Mouse (Mus musculus): ENCODE measurements around the gene Ext2. TPM values are rescaled to one million over a fixed set of nuclear protein-coding genes. Genes with fewer than 3 reads are reported as not detected.

The Ext2 gene
- 10 to 100 TPM; 58.0 to 59.9 TPM for total RNA-seq (2021)

DNA sequence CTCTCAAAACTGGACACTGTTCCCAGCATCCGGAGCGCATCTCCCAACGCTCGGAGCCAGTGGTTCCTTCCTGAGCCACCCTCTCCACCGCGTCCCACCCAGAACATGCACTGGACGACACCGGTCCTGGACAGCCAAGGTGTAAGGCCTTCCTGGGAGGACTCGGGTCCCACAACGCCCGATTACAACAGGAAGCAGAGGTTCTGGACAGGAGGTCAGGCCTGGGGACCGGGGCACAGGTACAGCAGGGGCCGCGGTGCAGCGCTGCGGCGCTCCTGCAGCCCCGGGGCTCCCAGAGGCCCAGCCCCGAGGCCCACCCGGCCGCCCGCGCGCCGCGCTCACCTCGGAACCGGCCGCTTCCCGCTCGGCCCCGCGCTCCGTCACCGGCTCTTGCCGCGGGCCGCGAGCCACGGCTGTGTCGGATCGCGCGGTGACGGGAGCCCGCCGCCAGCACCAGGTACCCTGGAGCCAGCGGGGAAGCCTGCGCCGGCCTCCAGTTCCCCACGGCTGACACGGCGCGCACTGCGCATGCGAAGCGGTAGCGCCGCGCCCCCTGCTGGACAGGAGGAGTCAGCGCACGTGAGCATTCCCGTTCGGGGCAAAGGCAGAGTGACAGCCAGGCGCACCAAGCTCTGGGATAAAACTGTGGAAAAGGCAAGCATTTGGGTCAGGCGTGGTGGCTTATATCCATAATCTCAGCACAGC, at the start of gene Ext2:
Gene Ext2, minus strand, starts transcription at position 524 of the 705 bp plus-strand sequence.
- intact Hi-C loops (cut with DNase I): no loop called here
- DNase-seq: peak; percentile 94 to 96

DNA sequence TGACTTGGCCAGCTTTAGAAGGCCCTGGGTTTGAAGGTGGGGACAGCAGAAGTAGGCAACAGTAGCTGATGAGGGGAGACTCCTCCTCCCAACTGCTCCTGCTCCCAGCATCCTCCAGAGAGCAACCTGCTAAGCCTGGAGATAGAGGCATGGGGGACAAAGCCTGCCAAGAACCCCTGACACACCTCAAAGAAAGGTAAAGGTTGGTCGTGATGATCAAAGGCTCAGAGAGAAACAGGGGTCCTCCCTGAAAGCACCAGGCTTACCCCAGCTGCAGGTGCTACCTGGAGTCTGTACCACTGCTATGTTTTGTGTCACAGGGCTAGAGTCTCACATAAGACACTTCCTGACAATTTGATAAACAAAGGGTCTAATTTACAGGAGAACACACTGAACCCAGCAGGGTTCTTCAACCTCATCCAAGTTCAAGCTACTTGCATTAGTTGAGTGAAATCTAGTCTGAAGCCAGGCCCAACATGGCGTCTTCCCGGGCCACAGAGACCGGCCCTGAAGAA, 49.1 kb upstream of the Ext2 start:
- intact Hi-C loops (cut with DNase I): loop anchor here (1.0 kb wide), 1 partner anchor 131 kb away; no protein-coding TSS in a partner anchor
- DNase-seq: no peak

DNA sequence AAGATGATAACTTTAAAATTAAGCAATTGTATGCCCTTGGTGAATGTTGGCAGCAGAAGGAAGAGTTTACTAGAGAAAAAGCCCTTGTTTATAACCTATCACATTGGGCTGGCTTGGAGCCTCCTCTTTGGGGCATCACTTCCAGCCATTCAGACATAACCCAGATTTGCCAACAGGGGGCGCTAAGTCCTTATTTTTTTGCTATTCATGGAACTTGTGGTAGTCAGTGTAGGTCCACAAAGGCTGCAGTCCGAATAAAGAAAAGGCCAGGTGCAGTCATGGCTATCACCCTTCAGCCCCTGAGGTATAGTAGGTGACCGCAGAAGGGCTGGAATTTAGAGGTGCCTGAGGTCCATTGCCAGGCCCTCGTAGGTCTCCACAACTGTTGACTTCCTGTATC, 48.5 kb upstream of the Ext2 start:
- intact Hi-C loops (cut with DNase I): loop anchor here (1.0 kb wide), 1 partner anchor 131 kb away; no protein-coding TSS in a partner anchor
- DNase-seq: peak; percentile 79 to 88

DNA sequence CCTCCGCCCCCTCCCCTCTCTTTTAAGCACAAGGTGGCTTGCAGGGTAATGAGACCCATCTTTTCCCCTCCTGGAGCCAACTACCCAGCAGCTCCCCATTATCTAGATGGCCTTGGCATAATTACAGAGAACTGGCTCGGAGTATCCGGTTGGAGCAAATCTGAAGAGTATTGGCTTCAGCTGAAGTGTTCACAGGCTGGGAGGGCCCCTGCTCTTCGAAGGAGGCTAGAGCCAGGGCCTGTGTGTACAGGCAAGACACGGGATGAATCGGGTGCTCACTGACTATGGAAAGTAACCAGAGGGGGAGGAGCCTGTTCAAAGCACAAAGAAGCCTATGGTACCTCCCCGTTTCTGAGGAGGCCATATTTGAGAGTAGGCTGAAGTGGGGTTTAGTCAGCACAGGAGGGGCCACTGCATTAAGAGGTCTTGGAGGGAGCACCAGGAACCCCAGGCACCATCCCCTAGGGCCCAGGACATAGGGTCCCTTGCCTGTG, 46.8 kb upstream of the Ext2 start, which contains the start of gene Accsl:
Gene Accsl, minus strand, starts transcription at position 51 of the 494 bp plus-strand sequence.
- intact Hi-C loops (cut with DNase I): no loop called here
- no peak for DNase-seq

DNA sequence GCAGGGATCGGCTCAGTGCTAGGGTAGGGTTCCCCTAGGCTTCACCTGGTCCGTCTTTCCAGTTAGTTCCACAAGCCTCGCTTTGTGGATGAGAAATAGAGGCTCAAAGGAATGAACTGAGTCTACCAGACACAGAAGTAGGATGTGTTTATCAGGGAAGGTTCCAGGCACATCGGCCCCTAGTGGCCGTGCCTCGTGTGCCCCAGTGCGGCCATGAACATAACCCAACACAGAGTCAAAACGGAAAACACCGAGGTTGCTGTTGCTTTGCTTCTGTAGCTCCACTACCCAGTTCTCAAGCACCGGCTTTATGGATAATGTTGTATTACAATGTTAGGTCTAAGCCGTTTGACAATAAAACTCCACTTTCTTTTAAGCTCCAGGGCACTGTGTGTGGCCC, 46.2 kb upstream of the Ext2 start:
- no peak for DNase-seq

DNA sequence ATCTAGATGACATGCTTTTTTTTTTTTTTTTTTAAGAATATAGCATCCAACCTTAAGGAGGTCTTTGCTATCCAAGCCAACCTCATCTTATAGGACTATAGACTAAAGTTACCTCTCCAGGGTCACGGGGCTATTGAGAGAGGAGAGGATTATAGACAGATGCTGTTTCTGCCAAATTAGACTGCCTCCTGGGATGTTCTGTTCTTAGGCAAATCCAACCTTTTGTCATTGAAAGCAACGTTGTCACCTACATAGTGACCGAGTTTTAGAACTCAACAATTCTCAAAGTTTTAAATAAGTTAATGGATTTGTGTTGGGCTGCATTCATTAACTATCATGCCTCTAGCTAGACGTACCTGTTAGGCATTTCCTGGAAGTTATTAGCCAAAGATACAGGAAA, 40.9 kb upstream of the Ext2 start:
- intact Hi-C loops (cut with DNase I): no loop called here
- no peak for DNase-seq

More for the DNA sequence above, 46.2 kb upstream of the Ext2 start:
- intact Hi-C loops (cut with DNase I): no loop called here

DNA sequence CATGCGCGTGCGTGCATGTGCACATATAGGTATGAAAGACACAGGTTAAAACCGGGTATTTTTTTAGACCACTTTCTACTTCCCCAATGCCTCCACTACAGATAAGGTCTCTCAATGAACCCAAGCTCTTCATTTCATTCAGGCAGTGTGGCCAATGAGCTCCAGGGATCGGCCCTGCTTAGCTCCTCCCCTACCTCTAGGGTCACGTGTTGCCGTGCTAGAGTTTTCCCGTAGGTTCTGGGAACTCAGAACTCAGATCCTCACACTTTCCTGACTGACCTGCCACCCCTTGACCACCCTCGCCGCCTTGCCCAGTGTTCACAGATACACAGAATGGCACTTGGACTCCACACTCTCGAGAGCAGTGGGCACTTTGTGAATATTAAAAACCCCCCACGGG, 36.5 kb upstream of the Ext2 start:
- intact Hi-C loops (cut with DNase I): no loop called here

DNA sequence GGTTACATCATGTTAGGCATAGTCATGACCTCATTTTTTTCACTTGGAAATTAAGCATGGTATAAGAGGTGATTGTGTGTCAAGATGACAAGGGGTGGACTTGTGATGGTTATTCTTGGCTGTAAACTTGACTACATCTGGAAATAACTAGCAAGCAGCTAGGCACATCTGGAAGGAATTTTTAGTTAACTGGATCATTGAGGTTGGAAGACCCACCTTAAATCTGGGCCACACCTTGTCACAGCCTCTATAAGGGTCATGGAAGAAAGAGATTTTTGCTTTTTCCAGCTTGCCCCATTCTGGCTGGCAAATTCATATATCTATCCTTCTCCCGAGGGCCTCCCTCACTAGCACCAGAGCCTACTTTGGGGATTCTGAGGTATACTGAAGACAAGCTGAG, 28.9 kb upstream of the Ext2 start:
- DNase-seq: no peak
- intact Hi-C loops (cut with DNase I): no loop called here

More for the DNA sequence above, 36.5 kb upstream of the Ext2 start:
- no peak for DNase-seq

DNA sequence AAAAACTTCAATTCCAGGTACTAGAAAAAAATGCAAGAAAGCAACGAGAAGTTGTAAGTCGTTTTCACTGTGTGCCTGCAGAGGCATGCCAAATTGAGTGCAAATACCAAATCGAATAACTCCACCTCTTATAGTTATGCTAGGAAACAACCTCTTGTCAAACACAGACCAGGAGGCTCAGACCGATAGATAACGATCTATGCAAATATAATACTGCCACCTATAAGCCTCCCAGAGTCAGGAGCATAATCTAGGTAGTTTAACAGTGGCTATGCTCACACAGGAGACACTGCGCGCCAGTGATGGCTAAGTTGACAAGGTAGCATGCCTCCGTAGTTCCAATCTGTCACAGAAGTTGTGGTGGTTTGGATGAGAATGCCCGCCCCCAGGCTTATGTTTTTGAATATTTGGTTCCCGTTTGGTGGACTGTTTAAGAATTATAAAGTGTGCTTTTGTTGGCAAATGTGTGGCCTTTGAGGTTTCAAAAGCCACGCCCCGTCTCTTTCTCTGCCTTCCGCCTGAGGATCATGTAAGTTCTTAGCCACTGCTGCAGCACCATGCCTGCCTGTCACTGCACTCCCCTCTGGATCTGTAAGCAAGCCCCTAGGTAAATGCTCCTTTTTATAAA, 28.1 kb upstream of the Ext2 start:
- DNase-seq: no peak
- intact Hi-C loops (cut with DNase I): no loop called here

DNA sequence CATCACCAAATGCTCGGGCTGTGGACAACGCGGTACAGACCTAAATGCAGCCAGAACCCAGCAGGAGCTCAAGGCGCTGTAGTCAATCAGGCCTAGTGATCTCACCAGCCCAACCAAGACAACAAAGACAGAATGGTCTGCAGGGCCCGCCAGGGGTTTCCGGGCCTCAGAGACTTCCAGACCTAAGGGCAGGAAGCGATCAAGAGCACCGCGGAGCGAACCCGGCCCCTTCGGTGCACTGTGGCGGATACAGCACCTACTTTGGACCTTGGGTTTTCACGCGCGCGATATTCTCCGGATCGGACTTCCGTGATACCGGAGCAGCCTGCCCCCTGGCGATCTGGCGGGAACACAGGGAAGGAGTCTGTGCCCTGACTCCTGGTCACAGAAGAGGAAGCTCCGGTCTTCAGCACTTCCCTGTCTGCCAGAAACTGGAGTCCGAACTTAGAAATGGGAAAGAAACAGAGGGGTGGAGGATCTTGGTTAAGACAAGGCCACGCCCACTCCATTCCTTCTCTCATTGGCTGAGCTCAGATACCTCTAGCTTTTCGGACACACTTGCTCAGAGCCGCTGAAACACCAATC, 27.2 kb upstream of the Ext2 start, which contains the start of gene Accs:
Gene Accs, minus strand, starts transcription at position 439 of the 585 bp plus-strand sequence.
- DNase-seq: peak; percentile 80 to 85
- intact Hi-C loops (cut with DNase I): no loop called here

DNA sequence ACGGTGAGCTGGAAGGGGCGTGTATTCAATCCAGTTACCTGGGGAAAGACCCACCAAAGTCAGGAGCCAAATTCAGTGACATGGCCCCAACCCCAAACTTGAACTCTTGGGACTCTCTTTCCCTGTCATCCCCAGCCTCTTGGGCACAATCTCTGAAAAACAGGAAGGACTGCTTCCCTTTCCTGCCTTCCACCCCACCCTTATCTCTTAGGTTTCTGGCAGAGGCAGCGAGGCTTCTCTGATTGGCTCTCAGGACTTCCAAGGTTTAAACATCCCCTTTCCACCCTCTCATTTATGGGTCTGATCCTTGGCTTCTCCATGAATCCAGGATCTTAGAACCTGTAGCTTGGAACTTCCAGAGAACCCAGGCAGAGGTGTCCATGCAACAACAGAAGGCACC, 19.0 kb upstream of the Ext2 start:
- DNase-seq: no peak
- intact Hi-C loops (cut with DNase I): no loop called here

DNA sequence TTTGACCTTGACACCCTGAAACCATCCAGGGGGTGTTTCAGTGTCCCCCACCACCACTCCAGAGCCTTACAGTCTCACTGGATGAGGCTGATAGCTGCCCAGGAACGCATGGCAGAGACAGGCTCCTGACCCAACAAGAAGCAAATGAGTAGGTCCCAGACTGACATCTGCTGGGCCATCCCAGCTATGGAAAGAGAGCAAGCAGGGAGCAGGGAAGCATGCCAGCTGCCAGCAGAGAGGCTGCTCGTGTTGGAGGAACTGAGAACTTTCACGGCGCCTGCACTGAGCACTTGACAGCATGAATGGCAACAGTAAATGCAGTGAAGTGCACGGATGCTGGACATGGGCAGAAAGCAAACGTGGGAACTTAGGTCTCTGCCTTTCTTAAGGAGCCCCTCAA, 17.7 kb upstream of the Ext2 start:
- intact Hi-C loops (cut with DNase I): no loop called here

DNA sequence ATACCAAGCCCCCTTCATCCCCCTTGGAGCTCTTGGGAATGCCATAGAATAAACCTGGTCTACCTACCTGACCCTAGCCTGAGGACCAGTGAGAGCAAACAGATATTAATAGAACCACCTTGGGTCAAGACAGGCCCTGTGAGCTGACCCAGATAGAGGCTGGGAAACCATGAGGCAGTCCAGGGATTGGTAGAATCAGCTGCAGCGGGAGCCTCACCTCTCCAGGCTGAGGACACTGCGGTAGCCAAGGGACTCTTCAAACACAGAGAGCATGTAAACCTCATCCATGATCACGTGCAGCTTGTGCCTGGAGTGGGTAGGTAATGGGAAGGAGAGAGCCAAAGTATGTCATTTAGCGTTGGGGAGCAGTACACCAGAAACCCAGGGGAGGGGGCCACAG, 16.6 kb upstream of the Ext2 start:
- intact Hi-C loops (cut with DNase I): no loop called here
- no peak for DNase-seq

More for the DNA sequence above, 17.7 kb upstream of the Ext2 start:
- DNase-seq: no peak

DNA sequence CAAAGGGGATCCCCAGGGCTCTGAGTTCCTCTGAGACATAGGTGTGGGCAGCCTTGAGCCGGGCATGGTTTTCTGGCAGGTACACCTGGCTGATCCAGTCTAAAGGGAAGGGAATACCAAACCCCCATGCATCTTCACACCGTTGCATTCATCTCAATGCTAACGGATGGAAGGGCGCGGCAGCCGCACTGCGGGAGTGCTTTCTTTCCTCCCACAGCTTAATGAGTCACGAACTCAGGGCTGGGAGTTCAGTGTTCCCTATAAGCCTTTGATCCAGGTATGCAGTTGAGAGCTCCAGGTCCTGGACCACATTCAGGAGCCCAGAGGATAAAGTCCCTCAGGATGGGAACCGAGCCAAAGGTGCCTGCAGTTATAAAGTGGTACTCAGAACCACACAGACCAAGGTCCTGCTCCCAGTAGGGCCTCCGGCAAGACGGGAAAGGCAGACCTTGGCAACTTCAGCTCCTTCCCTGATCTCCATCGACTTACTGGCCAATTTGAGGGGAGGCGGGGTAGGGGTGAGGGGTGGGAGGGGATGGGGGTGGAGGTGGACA, 13.9 kb upstream of the Ext2 start:
- intact Hi-C loops (cut with DNase I): no loop called here
- no peak for DNase-seq

DNA sequence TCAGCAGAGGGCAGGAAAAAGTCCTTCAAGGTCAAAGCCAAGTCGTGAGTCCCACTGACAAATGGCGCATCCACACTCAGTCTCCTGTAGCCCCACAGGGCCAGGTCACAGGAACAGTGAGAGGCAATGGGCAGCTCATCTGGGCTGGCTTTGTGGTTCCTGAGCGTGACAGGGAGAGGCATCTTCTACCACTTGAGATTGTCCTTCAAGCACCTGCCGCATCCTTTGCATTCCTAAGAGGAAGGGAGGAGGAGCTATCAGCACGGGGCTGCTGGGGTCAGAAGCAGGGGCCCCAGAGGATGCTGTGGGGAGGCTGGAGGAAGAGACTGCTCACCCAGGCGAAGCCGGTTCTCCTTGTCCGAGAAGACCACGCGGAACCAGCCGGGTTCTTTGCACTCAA, 13.2 kb upstream of the Ext2 start:
- intact Hi-C loops (cut with DNase I): no loop called here
- DNase-seq: no peak

DNA sequence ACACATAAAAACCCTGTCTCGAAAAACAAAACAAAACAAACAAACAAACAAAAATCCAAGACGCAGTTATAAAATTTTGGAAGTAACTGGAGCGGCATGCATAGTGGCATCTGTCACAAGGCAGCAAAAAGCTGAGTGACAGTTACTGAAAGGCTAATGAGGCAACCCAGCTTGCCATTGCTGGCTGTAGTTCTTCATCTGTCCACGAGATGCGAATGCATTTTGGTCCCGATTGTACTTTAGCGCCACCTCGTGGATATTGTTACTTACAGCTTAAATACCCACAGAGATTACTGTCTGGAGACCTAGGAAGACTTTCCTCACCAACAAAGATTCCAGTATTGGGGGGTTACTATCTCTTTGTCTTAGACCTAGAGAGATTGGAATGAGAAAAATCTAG, 1.2 kb upstream of the Ext2 start:
- intact Hi-C loops (cut with DNase I): no loop called here

DNA sequence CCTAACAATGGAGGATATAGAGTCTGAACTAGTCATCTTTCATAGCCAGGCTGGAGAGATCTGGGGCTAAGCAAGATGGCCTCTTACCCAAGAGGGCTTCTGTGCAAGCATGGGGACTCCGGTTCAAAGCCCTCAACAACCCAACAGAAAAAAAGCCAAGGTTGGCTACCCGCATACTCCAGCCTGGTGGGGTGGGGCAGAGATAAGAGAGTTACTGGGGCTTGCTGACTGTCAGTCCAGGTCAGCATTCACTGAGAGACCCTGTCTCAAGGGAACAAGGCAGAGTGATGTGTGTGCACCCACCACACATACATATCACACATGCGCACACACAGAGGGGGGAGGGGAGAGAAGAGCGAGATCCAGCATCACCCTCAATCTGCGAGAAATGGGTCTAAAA, 4.6 kb downstream of the Ext2 start:
- DNase-seq: no peak
- intact Hi-C loops (cut with DNase I): no loop called here

More for the DNA sequence above, 1.2 kb upstream of the Ext2 start:
- DNase-seq: peak; percentile 82 to 90

DNA sequence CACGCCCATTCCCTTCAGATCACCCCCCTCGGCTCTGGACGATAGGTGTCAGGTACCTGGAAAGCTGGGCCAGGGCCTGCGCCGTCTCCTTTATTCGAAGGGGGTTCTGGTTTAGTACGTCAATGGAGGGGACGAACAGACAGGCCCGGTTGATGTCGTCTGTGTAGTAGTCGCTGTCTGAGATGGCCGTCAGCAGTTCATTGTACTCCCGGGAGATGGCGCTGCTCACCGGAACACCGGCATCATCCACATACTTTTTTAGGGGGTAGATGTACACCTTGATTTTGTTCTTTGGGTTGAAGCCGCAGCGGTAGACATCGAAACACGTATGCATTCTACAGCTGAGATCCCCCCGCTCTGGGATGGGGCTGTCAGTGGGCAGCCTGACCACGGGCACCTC, 9.0 kb downstream of the Ext2 start:
- no peak for DNase-seq
- intact Hi-C loops (cut with DNase I): no loop called here

DNA sequence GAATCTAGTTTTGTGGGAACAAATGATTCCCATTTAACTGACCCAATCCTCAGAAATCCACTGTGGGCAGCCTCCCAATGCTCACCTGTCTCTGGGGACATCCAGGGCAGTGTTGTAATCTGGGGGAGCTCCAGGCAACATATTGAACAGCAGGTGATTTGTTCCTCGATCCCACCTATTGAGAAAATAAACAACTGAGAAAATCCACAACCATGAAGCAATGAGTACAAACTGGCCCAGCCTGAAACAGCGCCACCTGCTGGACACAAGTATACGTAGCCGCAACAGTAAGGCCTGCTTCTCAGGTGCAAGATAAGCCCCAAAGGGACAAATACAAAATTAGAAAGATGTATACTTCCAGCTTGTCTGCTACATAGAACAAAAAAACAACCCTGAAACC, 10.6 kb downstream of the Ext2 start:
- intact Hi-C loops (cut with DNase I): no loop called here

DNA sequence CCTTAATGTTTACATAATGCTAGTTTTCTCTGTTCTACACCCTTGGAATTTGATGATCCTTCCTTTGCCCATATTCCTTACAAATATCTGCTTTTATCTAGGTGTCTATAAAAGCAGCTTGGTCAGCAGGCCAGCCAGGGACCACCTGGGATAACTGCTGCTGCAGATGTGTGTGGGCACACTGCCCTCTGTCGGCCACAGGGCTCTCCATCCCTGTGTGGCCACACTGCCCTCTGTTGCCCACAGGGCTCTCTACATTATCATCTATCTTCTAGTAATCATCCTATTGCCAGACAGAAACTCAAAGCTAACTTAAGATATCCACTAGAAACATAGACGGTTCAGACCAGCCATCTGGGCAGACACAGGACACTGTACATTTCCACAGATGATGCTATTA, 12.4 kb downstream of the Ext2 start:
- peak; percentile 36 to 47 for DNase-seq
- intact Hi-C loops (cut with DNase I): loop anchor here (1.0 kb wide), 1 partner anchor 335 kb away; no protein-coding TSS in a partner anchor

More for the DNA sequence above, 10.6 kb downstream of the Ext2 start:
- peak; percentile 48 to 74 for DNase-seq

DNA sequence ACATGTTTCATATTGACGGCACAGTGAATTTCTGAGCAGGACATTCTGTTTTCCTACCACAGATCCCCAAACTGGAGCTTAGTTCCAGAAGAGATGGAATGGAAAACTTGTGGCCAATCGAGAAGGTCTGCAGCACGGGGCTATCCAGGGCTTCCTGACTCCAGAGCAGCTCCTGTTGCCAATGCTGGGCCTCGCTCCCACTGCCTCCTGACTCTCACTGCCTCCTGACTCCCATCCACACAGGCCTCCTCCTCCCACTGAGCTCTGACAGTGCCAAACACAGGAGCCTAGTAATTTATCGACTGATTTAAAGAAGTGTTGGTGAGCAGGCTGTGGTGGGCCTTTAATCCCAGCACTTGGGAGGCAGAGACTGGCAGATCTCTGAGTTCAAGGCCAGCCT, 14.3 kb downstream of the Ext2 start:
- intact Hi-C loops (cut with DNase I): no loop called here
- DNase-seq: no peak
